Mouse (Mus musculus) layer of hippocampus, adult 18-20 months (tissue): ENCODE data around the gene Klhl8. TPM values are rescaled to one million over a fixed set of nuclear protein-coding genes. Genes with fewer than 3 reads are reported as not detected.

Experiments
- DNase-seq, 2 experiments: peaks; one replicate each; pipeline ENCODE4 v3.0.0; 2022; ENCODE audit warnings: low spot score in 2 of 2
- total RNA-seq, 2 experiments: library from RNA; stranded (reverse); gene quantifications; 2 replicates each; pipeline ENCODE4 v1.2.3; 2021

Gene Klhl8
- total RNA-seq, 2 experiments from 2014 or later = 35.2 to 35.7 TPM

GRCm38 (mm10) chr5:103814551-103815248, 96.4 kb downstream of the Klhl8 start:
- DNase-seq = no peak

GRCm38 (mm10) chr5:103813997-103814542, 97.0 kb downstream of the Klhl8 start:
- no peak for DNase-seq

- no peak for DNase-seq
Measured at GRCm38 (mm10) chr5:103813291-103813690, 97.8 kb downstream of the Klhl8 start.

Other genes starting within 250 kb of the Klhl8 start
- 10 to 100 TPM; 20.8 to 23.0 TPM for gene Aff1, start 218.9 kb downstream of the Klhl8 start, total RNA-seq
- not detected for gene Hsd17b13, start 66.2 kb upstream of the Klhl8 start, total RNA-seq
- 10 to 100 TPM; 53.9 to 61.3 TPM for gene Hsd17b11, start 110.7 kb upstream of the Klhl8 start, total RNA-seq
- 10 to 100 TPM; 76.8 to 77.4 TPM for gene Nudt9, start 135.0 kb upstream of the Klhl8 start, total RNA-seq
- gene Gm17660, start 166.3 kb upstream of the Klhl8 start, total RNA-seq = not detected
- 1,000 to 10,000 TPM; 1,467 to 1,533 TPM for gene Sparcl1, start 202.5 kb upstream of the Klhl8 start, total RNA-seq